In genomic region chr1:159386458-159386857, GRCm38 (mm10) we compare ENCODE assay signal across 14 mouse cellular contexts.
A peak's percentile ranks its signal among the peaks of the same experiment; 100 is the strongest.
DNase-seq lines count a peak whose midpoint lies in the region; ATAC-seq and TF ChIP-seq lines count a peak whose summit lies in the region.
"Had no signal": no experiment of that assay in that cellular context is flagged by ENCODE, and none has a peak within 500 bp of the region (broad histone marks: within the 10 kb centered on the region; RNA-seq: fewer than 3 reads in every experiment).

No protein-coding gene starts in this region.

- WGBS in thymus, adult 2 months: 76% methylated on average over 5 of the region's 5 CpGs
- 56% methylated on average over 5 of the region's 5 CpGs for WGBS in hindbrain, embryonic 13.5 days

- no peak overlapping the region for H3K4me3 ChIP-seq in thymus, adult 2 months (ENCODE audit: control insufficient read depth, insufficient read depth, low read length)
- no peak overlapping the region for H3K4me3 ChIP-seq in hindbrain, embryonic 13.5 days
- H3K4me3 ChIP-seq: limb, embryonic 10.5 days; liver, embryonic 13.5 days had no signal

- TF ChIP-seq POLR2A in brain, embryonic 14.5 days (IDR thresholded peaks at IDR 0.05; ENCODE audit: borderline replicate concordance, extremely low read depth, insufficient read depth, insufficient read length, poor library complexity, severe bottlenecking): no peak
- TF ChIP-seq POLR2A in thymus, adult 2 months (IDR thresholded peaks at IDR 0.05; ENCODE audit: control insufficient read depth, extremely low read depth, insufficient read depth, low read length, poor library complexity): no peak

- H3K36me3 ChIP-seq in thymus, adult 2 months (ENCODE audit: control insufficient read depth, insufficient read depth, low read length): no peaks in the 10 kb centered on the region
- H3K36me3 ChIP-seq in hindbrain, embryonic 13.5 days: no peaks in the 10 kb centered on the region
- H3K36me3 ChIP-seq: limb, embryonic 10.5 days; liver, embryonic 13.5 days had no signal

- TF ChIP-seq CTCF in brain, embryonic 14.5 days (IDR thresholded peaks at IDR 0.05; ENCODE audit: borderline replicate concordance, extremely low read depth, insufficient read depth, insufficient read length): no peak
- TF ChIP-seq CTCF in thymus, adult 2 months (IDR thresholded peaks at IDR 0.05; ENCODE audit: borderline replicate concordance, control insufficient read depth, extremely low read depth, insufficient read depth, low read length, poor library complexity): no peak

- H3K9me3 ChIP-seq in hindbrain, embryonic 13.5 days: no peaks in the 10 kb centered on the region
- H3K9me3 ChIP-seq: limb, embryonic 10.5 days; liver, embryonic 13.5 days had no signal

- no peaks in the 10 kb centered on the region for H3K27me3 ChIP-seq in thymus, adult 2 months (ENCODE audit: control insufficient read depth, insufficient read depth, low read length)
- H3K27me3 ChIP-seq in hindbrain, embryonic 13.5 days: no peaks in the 10 kb centered on the region
- H3K27me3 ChIP-seq: liver, embryonic 13.5 days had no signal

- no peak for DNase-seq in frontal cortex, postnatal 14 days (ENCODE audit: low spot score in 2 of 2)
- peak; percentile 72 for DNase-seq in brain, adult 2 months (ENCODE audit: low read depth, low spot score)
- DNase-seq in brain, embryonic 14.5 days (ENCODE audit: low read depth): peak; percentile 66
- DNase-seq in layer of hippocampus, postnatal 14 days (ENCODE audit: low spot score in 2 of 2): peak; percentile 23 to 35
- no peak for DNase-seq in thymus, adult 2 months
- DNase-seq in ovary, postnatal 14 days (ENCODE audit: low spot score): no peak
- DNase-seq: adrenal gland, postnatal 36 days; liver, embryonic 13.5 days had no signal

- no peaks in the 10 kb centered on the region for H3K4me1 ChIP-seq in thymus, adult 2 months (replicated peaks; ENCODE audit: control insufficient read depth, insufficient read depth, low read length)
- H3K4me1 ChIP-seq in hindbrain, embryonic 13.5 days (replicated peaks): peaks cover 10% of the 10 kb centered on the region; the same call in 1 of the 2 replicates
- H3K4me1 ChIP-seq: limb, embryonic 10.5 days; liver, embryonic 13.5 days had no signal

- H3K9ac ChIP-seq in hindbrain, embryonic 13.5 days: no peak overlapping the region
- H3K9ac ChIP-seq: liver, embryonic 13.5 days had no signal

- ATAC-seq in frontal cortex, adult (ENCODE audit: low TSS enrichment): peak; percentile 58
- ATAC-seq in hindbrain, embryonic 13.5 days (ENCODE audit: low FRiP score): no peak
- ATAC-seq: inflammation-experienced regulatory T-cells, adult 6 months; lung, postnatal 0 days had no signal

- H3K27ac ChIP-seq in thymus, adult 2 months (ENCODE audit: control insufficient read depth, insufficient read depth, low read length): no peak overlapping the region
- H3K27ac ChIP-seq in hindbrain, embryonic 13.5 days: no peak overlapping the region
- H3K27ac ChIP-seq: kidney, postnatal 0 days; limb, embryonic 10.5 days; liver, embryonic 13.5 days had no signal

- H3K4me2 ChIP-seq in hindbrain, embryonic 13.5 days: no peak overlapping the region
- H3K4me2 ChIP-seq: liver, embryonic 13.5 days had no signal

Comparison
In these comparisons a context has a peak if more than half of its experiments do, and no peak if none do; other contexts are left out.
1. DNase-seq: peak in brain, adult 2 months (single experiment), brain, embryonic 14.5 days (single experiment) and layer of hippocampus, postnatal 14 days (2 of 2); none in frontal cortex, postnatal 14 days (0 of 2), thymus, adult 2 months (single experiment) and ovary, postnatal 14 days (single experiment).